Mouse (Mus musculus): ENCODE results near the gene R3hcc1l.

R3hcc1l gene

GRCm38 (mm10) chr19:42600591-42600990 lies 82.0 kb downstream of the R3hcc1l start:
- DNase-seq (ENCODE audit: low spot score), result no peak

DNA sequence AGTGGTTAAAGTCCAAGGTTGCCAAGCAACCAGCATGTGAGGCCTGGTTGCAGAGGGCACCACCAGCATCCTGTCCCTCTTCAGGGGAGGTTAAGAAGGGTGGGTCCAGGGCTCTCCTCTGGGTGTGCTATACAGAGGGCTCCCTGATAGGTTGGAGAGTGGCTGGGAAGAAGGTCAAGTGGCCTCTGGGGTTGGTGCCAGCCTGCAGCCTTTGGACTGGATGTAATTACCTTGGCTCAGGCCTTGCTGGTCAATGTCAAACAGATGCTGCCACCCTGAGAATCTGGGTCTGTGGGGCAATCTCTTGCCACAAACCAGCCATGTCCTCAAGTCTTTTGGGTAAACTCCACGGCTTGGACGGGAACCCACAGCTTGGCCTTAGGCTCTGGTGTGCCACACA lies 82.9 kb downstream of the R3hcc1l start:
- no peak for DNase-seq (ENCODE audit: low spot score)

DNA sequence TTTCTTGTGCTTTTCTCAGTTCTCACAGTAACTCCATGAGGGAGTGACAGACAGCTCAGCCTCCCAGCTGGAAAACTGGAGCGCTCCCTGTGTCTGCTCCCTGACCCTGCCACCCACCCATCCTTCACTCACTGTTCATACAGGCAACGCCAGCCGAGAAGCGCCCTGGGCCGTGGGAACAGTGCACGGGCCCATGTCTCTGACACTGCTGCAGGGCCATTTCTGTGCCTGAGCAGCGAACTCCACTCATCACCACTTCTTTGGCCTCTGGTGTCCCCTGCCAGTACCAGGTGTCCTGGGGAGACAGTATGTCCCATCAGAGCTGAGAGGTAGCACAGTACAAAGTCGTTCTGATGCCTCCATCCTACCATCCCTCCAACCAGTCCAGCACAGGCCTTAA lies 83.5 kb downstream of the R3hcc1l start:
- no peak for DNase-seq (ENCODE audit: low spot score)

DNA sequence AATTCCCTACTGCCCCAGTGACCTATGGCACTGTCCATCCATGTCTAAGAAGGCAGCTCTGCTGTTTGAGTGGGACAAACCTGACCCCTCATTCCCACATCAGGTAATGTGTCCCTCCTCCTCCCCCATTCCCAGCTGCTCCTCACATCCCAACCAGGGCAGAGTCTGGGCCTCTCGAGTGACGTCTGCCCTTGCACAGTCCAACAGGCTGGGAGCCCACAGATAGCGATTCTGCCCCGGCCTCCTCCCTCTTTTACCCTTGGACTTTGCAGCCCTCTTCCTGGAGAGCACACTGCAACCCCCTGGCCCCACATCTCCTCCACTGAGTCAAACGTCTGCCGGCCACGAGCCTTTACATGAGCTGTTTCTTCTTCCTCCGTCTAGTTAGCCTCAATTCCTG lies 84.0 kb downstream of the R3hcc1l start:
- DNase-seq (ENCODE audit: low spot score), result no peak

- DNase-seq (ENCODE audit: low spot score), result no peak
These were observed 89.5 kb downstream of the R3hcc1l start for GRCm38 (mm10) chr19:42608082-42608481.

- DNase-seq (ENCODE audit: low spot score), result no peak
These were observed 91.2 kb downstream of the R3hcc1l start for GRCm38 (mm10) chr19:42609716-42610115.

- no peak for DNase-seq (ENCODE audit: low spot score)
These were observed 93.2 kb downstream of the R3hcc1l start for GRCm38 (mm10) chr19:42611746-42612145.

GRCm38 (mm10) chr19:42612654-42613053 lies 94.1 kb downstream of the R3hcc1l start, which contains the start of gene Loxl4:
Gene Loxl4, minus strand, starts transcription at chr19:42612813.
- no peak for DNase-seq (ENCODE audit: low spot score)

GRCm38 (mm10) chr19:42613116-42613515 lies 94.6 kb downstream of the R3hcc1l start:
- DNase-seq (ENCODE audit: low spot score), result no peak

DNA sequence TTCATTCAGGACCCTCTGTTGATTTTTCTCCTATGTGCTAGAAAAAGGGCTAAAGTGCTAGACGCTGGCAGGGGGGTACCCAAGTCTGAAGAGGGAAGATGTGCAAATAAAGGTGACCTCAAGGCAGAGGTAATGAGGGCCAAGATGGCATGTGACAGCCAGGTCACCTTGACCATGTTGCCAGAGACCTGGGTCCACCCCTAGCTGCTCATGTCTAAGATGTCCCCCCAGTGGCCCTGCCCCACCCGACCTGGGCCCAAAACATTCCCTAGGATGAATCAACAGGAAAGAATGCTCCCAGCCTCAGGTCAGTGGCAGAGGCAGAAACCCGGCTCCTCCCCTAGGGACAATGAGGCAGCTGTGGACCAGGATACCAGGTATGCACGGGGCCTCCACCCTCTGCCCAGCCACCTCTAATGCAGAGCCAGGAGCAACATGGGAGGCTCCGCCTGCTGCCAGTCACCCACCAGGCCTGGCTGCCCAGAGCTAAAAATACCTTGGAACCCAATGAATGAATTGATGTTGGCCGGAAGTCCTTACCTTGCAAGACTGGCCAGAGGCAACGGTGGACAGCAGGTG lies 95.2 kb downstream of the R3hcc1l start:
- DNase-seq (ENCODE audit: low spot score), result no peak

GRCm38 (mm10) chr19:42628068-42628467 lies 109.5 kb downstream of the R3hcc1l start:
- no peak for DNase-seq (ENCODE audit: low spot score)

GRCm38 (mm10) chr19:42631541-42631961 lies 113.0 kb downstream of the R3hcc1l start:
- no peak for DNase-seq (ENCODE audit: low spot score)

DNA sequence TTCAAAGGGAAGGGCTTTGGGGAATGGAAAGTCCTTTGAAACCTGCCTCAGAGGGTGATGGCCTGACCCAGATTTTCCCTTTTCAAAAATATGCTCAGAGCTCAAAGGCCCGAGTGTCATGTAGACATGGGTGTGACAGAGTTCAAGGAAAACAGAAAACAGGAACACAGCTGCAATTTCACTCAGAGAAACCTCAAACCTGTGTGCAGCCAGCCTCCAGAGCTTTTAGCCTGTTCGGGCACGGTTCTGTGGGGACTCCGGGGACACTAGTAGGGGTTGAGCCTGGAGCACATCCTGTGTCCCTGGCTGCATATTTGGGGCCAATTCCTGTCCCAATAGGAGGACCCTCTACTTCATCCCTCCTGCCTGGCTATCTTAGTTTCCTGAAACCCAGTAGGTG lies 113.7 kb downstream of the R3hcc1l start:
- no peak for DNase-seq (ENCODE audit: low spot score)

DNA sequence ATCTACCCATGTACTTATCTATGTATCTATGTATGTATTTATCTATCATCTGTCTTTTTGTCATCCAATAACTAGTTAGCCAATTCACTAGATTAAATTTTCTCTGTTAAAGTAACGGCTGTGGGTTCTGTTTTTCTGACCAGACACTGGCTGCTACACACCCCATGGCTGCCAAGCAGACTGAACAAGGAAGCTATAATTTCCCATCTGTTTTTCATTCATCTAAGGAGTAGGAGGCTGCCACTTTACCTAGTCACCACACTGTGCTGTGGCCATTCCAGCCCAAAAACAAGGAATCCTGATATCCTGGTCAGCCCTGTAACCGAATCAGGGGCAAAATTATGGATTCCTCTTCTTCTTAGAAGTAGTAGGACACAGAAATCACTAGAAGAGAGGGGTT lies 115.1 kb downstream of the R3hcc1l start:
- DNase-seq (ENCODE audit: low spot score), result no peak

- no peak for DNase-seq (ENCODE audit: low spot score)
These were observed 118.1 kb downstream of the R3hcc1l start for GRCm38 (mm10) chr19:42636631-42637030.

DNA sequence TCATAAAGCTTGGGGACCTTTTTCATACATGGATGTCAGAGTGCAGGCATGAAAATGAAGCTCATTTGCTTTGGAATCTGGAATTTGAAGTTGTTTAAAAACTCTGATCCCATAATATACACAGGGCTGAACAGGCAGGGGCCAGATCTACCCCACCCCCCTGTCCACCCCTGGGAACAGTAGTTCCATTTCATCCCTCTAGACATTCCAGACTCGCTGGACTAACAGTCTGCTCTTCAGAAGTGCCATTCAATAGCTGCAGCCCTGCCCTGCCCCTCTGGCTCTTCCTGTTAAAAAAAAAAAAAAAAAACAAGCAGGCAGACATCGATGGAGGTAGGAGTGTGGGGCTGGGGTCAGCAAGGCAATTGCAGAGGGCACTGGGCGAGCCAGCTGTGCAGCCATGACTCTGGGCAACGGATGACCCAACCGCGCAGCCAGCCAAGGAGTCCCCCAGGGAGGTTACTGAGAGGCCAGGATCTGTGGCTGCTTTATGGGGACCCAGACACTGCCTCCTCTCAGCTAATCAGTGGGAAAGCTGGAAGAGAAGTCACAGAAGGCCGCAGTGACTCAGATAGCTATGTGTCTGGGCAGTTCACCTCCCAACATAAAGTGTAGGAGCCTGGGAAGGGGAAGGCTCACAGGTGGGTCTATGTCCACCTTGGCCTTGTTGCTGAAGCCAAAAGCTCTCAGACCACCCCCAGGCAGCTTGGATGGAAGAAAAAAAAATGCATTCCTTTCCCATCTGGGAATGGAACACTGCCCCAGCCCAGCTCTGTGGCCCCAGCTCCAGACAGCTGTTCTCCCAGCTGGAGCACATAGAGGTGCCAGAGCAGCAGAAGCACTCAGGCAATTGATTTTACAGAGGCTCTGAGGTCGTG lies 120.3 kb downstream of the R3hcc1l start:
- no peak for DNase-seq (ENCODE audit: low spot score)

DNA sequence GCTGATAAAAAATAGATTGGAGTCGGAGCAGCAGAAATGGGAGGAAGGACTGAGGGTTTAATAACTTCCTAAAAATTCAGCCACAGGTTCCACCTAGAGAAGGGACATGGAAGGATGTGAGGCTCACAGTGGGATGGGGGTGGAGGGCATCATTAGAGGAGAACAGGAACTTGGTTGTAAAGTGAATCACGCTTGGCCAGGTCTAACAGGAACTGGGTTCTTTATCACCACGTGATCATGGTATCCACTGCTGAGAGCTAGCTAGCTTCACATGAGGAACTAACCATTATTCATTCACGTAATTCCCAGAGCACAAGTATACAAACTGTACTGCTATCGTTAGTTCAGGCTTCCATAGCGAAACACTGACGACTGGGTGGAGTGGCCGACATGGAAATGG lies 121.0 kb downstream of the R3hcc1l start:
- DNase-seq (ENCODE audit: low spot score), result no peak

DNA sequence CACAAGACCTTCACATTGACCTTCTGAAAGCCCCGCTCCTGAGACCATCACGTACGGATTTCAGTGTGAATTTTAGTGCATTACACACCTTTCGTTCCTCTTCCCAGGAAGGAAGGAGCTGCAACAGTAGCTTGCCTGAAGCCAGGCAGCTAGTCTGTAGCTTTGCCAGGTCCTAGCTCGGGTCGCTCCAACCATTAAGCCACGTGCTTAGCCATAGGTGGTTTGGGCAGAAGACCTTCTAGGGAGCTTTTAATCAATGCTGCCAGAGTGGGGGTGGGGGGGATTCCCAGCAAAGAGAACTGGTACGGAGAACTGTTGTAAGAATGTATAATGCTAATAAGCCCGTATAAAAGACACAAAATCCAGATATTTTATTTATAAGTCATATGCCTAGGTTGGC lies 121.7 kb downstream of the R3hcc1l start:
- DNase-seq (ENCODE audit: low spot score), result no peak
